Mouse (Mus musculus) liver, embryonic 13.5 days (tissue): ENCODE results near the gene Usp37. TPM values are rescaled to one million over a fixed set of nuclear protein-coding genes. Genes with fewer than 3 reads are reported as not detected.
A peak's percentile ranks its signal among the peaks of the same experiment; 100 is the strongest.
"Not testable (repeated sequence)": the region's sequence is repeated elsewhere in the genome, so short reads cannot be mapped to it uniquely, and the experiment has no call there.

Experiments used
- ATAC-seq: fragments of 200-750 bp; cut with Nextera tagmentation; 2 replicates; pipeline ENCODE4 v1.8.0; 2017; ENCODE audit warnings: low read depth, mild to moderate bottlenecking, moderate number of reproducible peaks, moderate library complexity
- DNase-seq: peaks from one replicate; pipeline ENCODE4 v3.0.0; 2022
- H3K27ac ChIP-seq: fragments of 300-500 bp; sonication (generic); 2 replicates; pipeline ENCODE4 v1.5.1; 2015; ENCODE audit warnings: moderate library complexity, mild to moderate bottlenecking, inconsistent platforms
- H3K27me3 ChIP-seq: fragments of 300-500 bp; sonication (generic); 2 replicates; pipeline ENCODE4 v1.6.1; 2015; ENCODE audit warnings: mild to moderate bottlenecking, inconsistent platforms
- H3K36me3 ChIP-seq: fragments of 300-500 bp; sonication (generic); 2 replicates; pipeline ENCODE4 v1.6.1; 2015; ENCODE audit warnings: mild to moderate bottlenecking, inconsistent platforms
- H3K4me1 ChIP-seq: fragments of 300-500 bp; sonication (generic); replicated peaks from 2 replicates; pipeline ENCODE4 v1.6.1; 2015; ENCODE audit warnings: inconsistent platforms
- H3K4me2 ChIP-seq: fragments of 300-500 bp; sonication (generic); 2 replicates; pipeline ENCODE4 v1.6.1; 2015; ENCODE audit warnings: inconsistent platforms, mild to moderate bottlenecking, moderate library complexity
- H3K4me3 ChIP-seq: fragments of 300-500 bp; sonication (generic); replicated peaks from 2 replicates; pipeline ENCODE4 v1.5.1; 2015; ENCODE audit warnings: mild to moderate bottlenecking, inconsistent platforms
- H3K9ac ChIP-seq: fragments of 300-500 bp; sonication (generic); 2 replicates; pipeline ENCODE4 v1.6.1; 2015; ENCODE audit warnings: mild to moderate bottlenecking, inconsistent platforms
- H3K9me3 ChIP-seq: fragments of 300-500 bp; sonication (generic); replicated peaks from 2 replicates; pipeline ENCODE4 v1.6.1; 2016; ENCODE audit warnings: inconsistent platforms
- WGBS: fragments of 180-500 bp; shearing (Covaris S2); methylation state at CpG from one replicate; pipeline ENCODE4 v1.1.7; 2015; ENCODE audit not compliant: insufficient replicate concordance; 5-methylcytosine and 5-hydroxymethylcytosine counted together
- polyA plus RNA-seq: library from polyadenylated mRNA; unstranded; fragments of >200 nt; fragmentation: Nextera tagmentation; extraction: Ambion mirVana; gene quantifications from 2 replicates; pipeline ENCODE4 v1.2.1, GENCODE M21; 2015

The Usp37 gene
- polyA plus RNA-seq, 1 experiment from 2014 or later: 13.6 TPM

DNA sequence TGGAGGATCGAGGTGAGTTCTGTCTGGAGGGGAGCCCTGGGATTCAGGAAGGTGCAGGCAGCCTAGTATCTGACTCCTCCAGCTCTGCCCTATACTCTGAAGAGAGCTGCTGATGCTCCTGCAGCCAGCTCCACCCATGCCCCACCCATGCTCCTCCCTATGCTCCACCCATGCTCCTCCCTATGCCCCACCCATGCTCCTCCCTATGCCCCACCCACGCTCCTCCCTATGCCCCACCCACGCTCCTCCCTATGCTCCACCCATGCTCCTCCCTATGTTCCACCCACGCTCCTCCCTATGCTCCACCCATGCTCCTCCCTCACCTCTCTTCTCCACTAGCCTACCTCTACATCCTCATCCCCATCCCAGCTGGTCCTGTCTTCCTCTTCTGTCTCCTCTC, 128.9 kb downstream of the Usp37 start:
- Histone ChIP-seq H3K27ac (peak overlapping the region; percentile 40), H3K9ac (no peak overlapping the region), H3K4me1 (peaks cover 17% of the 10 kb centered on the region), H3K27me3 (0 out of 2 replicates have a peak, but pooled peaks cover 3% of the 10 kb centered on the region), H3K9me3 (peaks cover 10% of the 10 kb centered on the region; the same call in 1 of the 2 replicates), H3K4me2 (no peak overlapping the region), H3K36me3 (no peaks in the 10 kb centered on the region), H3K4me3 (no peak overlapping the region)
- ATAC-seq (peak; percentile 81), DNase-seq (peak; percentile 32)
- WGBS: 30% methylated on average over 4 of the region's 4 CpGs

DNA sequence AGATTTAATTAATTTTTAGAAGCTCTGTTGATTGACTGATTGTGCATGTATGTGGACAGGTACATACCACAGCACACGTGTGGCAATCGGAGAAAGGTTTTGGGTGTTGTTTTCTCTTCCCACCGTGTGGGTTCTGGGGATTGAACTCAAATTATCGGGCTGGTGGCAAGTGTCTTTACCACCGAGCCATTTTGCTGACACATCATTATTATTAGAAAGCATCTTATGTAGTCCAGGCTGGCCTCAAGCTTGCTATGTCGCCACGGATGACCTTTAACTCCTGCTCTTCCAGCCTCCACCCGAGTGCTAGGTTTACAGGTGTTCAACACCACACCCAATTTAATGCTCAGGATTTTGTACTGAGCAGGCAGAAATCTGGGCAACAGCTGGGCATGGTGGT, 131.4 kb downstream of the Usp37 start:
- H3K4me3 ChIP-seq: no peak overlapping the region
- no peaks in the 10 kb centered on the region for H3K36me3 ChIP-seq
- no peak overlapping the region for H3K9ac ChIP-seq
- H3K27ac ChIP-seq: no peak overlapping the region
- no peak overlapping the region for H3K4me2 ChIP-seq
- H3K4me1 ChIP-seq: peaks cover 26% of the 10 kb centered on the region
- peaks cover 10% of the 10 kb centered on the region; the same call in 1 of the 2 replicates for H3K9me3 ChIP-seq
- 0 out of 2 replicates have a peak, but pooled peaks cover 3% of the 10 kb centered on the region for H3K27me3 ChIP-seq
- WGBS: 64% methylated on average over 8 of the region's 8 CpGs
- ATAC-seq: no peak
- DNase-seq: no peak

- WGBS: 30% methylated on average over 2 of the region's 2 CpGs
- 0 out of 2 replicates have a peak, but pooled peaks cover 3% of the 10 kb centered on the region for H3K27me3 ChIP-seq
- no peak for ATAC-seq
- no peaks in the 10 kb centered on the region for H3K36me3 ChIP-seq
- H3K9me3 ChIP-seq: peaks cover 10% of the 10 kb centered on the region; the same call in 1 of the 2 replicates
- H3K4me3 ChIP-seq: no peak overlapping the region
- no peak for DNase-seq
- H3K4me2 ChIP-seq: no peak overlapping the region
- H3K27ac ChIP-seq: no peak overlapping the region
- H3K4me1 ChIP-seq: peaks cover 26% of the 10 kb centered on the region
- no peak overlapping the region for H3K9ac ChIP-seq
These were observed 132.2 kb downstream of the Usp37 start for GRCm38 (mm10) chr1:74411753-74412325.

DNA sequence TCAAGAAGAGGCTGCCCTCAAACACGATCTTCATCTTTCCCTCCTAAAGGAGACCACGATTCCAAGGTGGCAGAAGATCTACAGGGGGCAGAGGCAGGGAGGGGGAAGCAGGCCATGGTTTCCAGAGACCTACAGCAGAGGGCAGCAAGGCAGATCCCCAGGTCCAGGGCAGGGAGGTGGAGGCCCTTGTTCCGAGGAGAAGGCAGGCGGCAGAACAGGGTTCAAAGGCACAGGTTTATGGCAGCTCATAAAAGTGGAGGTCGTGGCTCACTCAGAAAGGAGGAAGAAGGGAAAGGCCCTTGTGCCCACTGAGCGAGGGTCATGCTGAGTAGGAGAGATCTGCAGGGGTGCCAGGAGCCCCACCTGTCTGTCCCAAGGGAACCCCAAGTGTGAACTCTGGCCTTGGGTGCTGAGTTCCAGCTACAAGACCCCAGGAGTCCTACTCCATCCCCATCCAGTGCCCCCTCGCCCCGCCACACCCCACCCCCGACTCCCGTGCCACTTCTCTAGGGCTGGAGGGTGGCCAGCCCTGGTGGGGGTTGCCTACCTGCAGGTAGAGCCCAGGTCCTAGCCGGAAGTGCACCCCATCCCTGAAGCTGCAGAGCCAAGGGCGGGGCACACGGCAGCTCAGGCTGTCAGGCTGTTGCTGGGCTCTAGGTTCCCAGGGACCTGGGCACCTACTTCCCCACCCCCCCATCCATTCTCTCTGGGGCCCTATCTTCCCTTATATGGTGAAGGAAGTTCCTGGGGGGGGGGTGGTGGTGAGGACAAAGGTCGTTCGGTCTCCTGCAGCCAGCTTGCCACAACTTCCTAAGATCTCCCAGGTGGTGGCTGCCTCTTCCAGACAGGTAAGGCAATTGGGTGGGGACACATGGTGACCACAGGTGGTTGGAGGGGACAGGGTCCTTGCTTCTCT, 135.2 kb downstream of the Usp37 start, which contains the start of gene Vil1:
Vil1 (plus strand) TSS at position 788 of the 916 bp plus-strand sequence.
- DNase-seq (no peak), ATAC-seq (no peak; the same call in 1 of the 2 replicates)
- H3K36me3 ChIP-seq: no peaks in the 10 kb centered on the region
- no peak within 1 kb of the TSS for H3K27ac ChIP-seq
- peaks cover 14% of the 10 kb centered on the region for H3K4me1 ChIP-seq
- no peak within 1 kb of the TSS for H3K4me2 ChIP-seq
- WGBS: 48% methylated on average over 15 of the region's 15 CpGs
- no peak within 1 kb of the TSS for H3K4me3 ChIP-seq
- 0 out of 2 replicates have a peak, but pooled peaks cover 3% of the 10 kb centered on the region for H3K27me3 ChIP-seq
- 0 out of 2 replicates have a peak within 1 kb of the TSS, but pooled peaks have one; percentile 15 for H3K9ac ChIP-seq
- H3K9me3 ChIP-seq: no peaks in the 10 kb centered on the region

DNA sequence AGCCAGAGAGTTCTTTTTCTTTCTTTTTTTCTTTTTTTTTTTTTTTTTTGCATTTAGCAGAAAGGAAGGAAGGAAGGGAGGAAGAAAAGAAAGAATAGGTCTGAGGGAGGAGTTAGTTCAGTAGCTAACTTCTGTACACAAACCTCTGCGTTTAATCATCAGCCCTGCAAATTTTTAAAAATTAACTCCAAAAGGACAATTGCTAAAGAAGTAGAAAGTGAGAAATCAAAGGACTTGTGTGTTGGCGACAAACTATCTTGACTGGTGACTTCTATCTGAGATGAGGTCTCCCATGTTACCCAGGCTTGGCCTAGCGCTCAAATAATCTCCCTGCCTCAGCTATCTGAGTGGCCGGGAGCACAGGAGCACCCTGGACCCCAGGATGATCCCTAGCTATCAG, 139.9 kb downstream of the Usp37 start:
- H3K36me3 ChIP-seq: no peaks in the 10 kb centered on the region
- H3K9ac ChIP-seq: no peak overlapping the region
- no peak overlapping the region for H3K4me3 ChIP-seq
- H3K9me3 ChIP-seq: no peaks in the 10 kb centered on the region
- no peak overlapping the region for H3K27ac ChIP-seq
- ATAC-seq: no peak
- no peak overlapping the region for H3K4me2 ChIP-seq
- no peaks in the 10 kb centered on the region for H3K27me3 ChIP-seq
- no peak for DNase-seq
- peaks cover 34% of the 10 kb centered on the region for H3K4me1 ChIP-seq
- WGBS: 61% methylated on average over 4 of the region's 4 CpGs

GRCm38 (mm10) chr1:74401015-74401702, 142.9 kb downstream of the Usp37 start:
- H3K27ac ChIP-seq: peak overlapping the region; percentile 79
- H3K9me3 ChIP-seq: no peaks in the 10 kb centered on the region
- no peak for DNase-seq
- H3K27me3 ChIP-seq: no peaks in the 10 kb centered on the region
- H3K4me2 ChIP-seq: peak overlapping the region; percentile 63
- H3K36me3 ChIP-seq: no peaks in the 10 kb centered on the region
- WGBS: 29% methylated on average over 16 of the region's 16 CpGs
- no peak for ATAC-seq
- H3K4me3 ChIP-seq: peak overlapping the region; percentile 36
- H3K9ac ChIP-seq: peak overlapping the region; percentile 55
- H3K4me1 ChIP-seq: peaks cover 49% of the 10 kb centered on the region

DNA sequence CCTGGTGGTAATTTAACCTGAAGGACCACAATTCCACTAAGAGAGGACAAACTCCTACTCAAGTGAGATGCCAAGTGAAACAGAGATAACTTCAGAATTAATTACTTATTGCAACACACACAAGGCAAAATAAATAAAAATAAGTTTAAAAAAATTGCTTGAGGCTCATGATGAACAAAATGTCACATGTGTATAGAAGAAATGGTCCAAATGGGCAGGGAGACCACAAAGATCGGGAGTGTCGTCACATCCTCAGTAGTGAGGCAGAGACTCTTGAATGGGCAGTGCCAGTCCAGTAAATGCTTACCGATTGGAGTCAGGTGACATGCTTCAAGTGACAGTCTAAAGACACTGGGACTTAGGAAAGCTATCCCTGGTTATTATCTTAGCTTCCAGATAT, 143.6 kb downstream of the Usp37 start:
- no peak overlapping the region for H3K4me3 ChIP-seq
- no peaks in the 10 kb centered on the region for H3K27me3 ChIP-seq
- ATAC-seq (no peak), DNase-seq (no peak)
- peak overlapping the region; percentile 63 for H3K4me2 ChIP-seq
- H3K36me3 ChIP-seq: 0 out of 2 replicates have a peak, but pooled peaks cover under 1% of the 10 kb centered on the region
- peak overlapping the region; percentile 79 for H3K27ac ChIP-seq
- H3K9me3 ChIP-seq: no peaks in the 10 kb centered on the region
- peak overlapping the region; percentile 55 for H3K9ac ChIP-seq
- WGBS: 66% methylated on average over 3 of the region's 3 CpGs
- H3K4me1 ChIP-seq: peaks cover 52% of the 10 kb centered on the region

DNA sequence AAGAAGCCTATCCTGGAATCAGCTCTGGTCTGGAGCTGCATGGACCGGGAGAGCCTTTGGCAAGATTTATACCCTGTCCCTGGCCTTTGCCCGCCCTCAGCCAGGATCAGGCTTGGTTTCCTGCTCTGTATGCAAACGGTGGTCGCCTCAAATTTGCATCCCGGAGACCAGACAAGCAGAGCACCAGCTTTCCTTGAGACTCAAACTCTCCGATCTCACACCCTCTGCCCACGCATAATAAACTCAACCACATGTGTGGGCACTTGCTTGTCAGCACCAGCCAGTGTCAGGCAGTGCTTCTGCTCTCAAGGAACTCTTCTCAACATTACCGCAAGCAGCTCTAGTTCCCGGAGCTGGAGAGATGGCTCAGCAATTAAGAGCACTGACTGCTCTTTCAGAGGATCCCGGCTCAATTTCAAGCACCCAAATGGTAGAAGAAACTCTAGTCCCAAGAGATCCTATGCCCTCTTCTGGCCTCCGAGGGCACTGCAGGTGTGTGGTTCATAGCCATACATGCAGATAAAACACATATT, 146.1 kb downstream of the Usp37 start:
- H3K4me1 ChIP-seq: peaks cover 76% of the 10 kb centered on the region
- H3K4me2 ChIP-seq: peak overlapping the region; percentile 94
- H3K9ac ChIP-seq: peak overlapping the region; percentile 76
- DNase-seq (peak; percentile 67), ATAC-seq (peak; percentile 15)
- WGBS: 6% methylated on average over 11 of the region's 11 CpGs
- peak overlapping the region; percentile 91 for H3K27ac ChIP-seq
- H3K36me3 ChIP-seq: peaks cover 26% of the 10 kb centered on the region
- H3K9me3 ChIP-seq: no peaks in the 10 kb centered on the region
- peak overlapping the region; percentile 62 for H3K4me3 ChIP-seq
- H3K27me3 ChIP-seq: no peaks in the 10 kb centered on the region

DNA sequence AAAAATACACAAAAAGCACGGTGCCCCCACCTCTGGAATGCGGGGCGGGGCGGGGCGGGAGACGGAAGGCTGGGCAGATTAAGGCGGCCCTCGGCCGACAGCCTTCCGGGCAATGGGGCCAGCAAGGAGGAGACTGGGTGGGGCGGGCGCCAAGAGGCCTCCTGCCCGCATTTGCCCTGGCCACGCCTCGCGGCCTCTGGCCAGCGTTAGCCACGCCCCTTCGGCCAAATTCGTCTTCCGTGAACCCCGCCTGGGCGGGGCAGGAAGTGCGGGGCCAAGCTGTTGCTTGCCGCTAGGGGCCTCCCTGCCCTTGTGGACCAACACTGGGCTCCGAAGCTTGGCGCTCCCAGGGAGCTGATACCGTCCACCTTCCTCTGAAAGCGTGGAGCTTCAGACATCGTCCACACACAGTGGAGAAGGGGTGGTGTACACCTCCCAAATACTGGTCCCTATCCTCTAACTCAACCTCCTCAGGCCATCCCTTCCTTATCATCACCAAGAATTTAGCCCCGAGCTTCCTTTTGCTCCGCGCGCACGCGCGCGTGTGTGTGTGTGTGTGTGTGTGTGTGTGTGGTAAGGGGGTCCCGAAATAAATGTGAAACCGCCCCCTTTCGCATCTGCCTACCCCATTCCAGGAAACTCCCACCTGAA, 146.7 kb downstream of the Usp37 start:
- H3K36me3 ChIP-seq: peaks cover 27% of the 10 kb centered on the region
- peak overlapping the region; percentile 76 for H3K9ac ChIP-seq
- H3K9me3 ChIP-seq: no peaks in the 10 kb centered on the region
- WGBS: 0% methylated on average over 41 of the region's 41 CpGs
- DNase-seq (peak; percentile 99), ATAC-seq (peak; percentile 90)
- H3K27ac ChIP-seq: peak overlapping the region; percentile 91
- H3K4me2 ChIP-seq: peak overlapping the region; percentile 94
- peaks cover 78% of the 10 kb centered on the region for H3K4me1 ChIP-seq
- H3K27me3 ChIP-seq: no peaks in the 10 kb centered on the region
- peak overlapping the region; percentile 62 for H3K4me3 ChIP-seq

DNA sequence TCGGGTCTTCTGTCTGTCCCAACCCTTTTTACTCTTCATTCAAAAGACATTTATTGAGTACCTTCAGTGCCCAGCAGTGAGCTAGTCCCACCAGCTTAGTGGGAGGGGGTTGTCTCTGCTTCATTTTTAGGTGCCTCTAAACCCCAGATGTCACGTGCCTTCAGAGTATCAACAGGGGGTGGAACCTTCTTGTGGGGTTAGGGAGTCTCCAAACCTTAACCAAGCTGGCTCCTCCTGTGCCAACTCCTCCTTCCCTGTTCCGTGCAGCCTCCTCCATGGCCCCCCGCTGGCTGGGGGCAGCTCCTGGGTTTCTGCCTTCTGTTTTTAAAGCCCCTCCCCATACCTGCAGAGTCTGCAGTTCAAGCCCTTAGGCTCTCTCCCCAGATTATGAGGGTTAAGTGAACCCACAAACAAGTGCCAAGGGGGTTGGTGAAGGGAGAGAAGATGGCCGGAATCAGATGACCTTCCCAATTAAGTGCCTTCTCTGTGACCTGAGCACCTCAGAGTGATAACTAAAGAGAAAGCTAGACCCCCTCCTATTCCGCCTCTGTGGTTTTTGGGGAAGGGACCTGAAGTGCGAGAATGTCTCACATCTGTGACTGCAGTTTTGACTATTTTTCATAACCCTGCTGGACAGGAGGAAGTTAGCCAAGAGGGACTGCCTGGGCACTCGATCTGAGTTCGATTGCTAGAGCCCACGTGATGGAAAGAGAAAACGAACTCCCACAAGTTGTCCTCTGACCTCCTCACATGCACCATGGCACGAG, 147.4 kb downstream of the Usp37 start:
- peak overlapping the region; percentile 62 for H3K4me3 ChIP-seq
- H3K27me3 ChIP-seq, DNase-seq, H3K9me3 ChIP-seq, ATAC-seq: not testable (repeated sequence)
- H3K4me2 ChIP-seq: peak overlapping the region; percentile 94
- WGBS: 6% methylated on average over 12 of the region's 12 CpGs
- peaks cover 73% of the 10 kb centered on the region for H3K4me1 ChIP-seq
- peak overlapping the region; percentile 91 for H3K27ac ChIP-seq
- H3K36me3 ChIP-seq: peaks cover 27% of the 10 kb centered on the region
- H3K9ac ChIP-seq: peak overlapping the region; percentile 76
